Mouse (Mus musculus): ENCODE measurements at regions not wholly inside any gene's neighbourhood (a gene's known extent, or its start where the extent isn't known, plus 50 kb on each side); places are given as distances from the start of the nearest gene placed in this dataset.

GRCm38 (mm10) chr12:65594075-65594474 lies 368.8 kb downstream of the Wdr20rt start:
- no peak for DNase-seq

- no peak for DNase-seq
Observed at GRCm38 (mm10) chr12:65644232-65644631, 418.9 kb downstream of the Wdr20rt start.

GRCm38 (mm10) chr12:65656772-65657171 lies 431.5 kb downstream of the Wdr20rt start:
- DNase-seq = no peak

GRCm38 (mm10) chr12:65671673-65672072 lies 446.4 kb downstream of the Wdr20rt start:
- no peak for DNase-seq

- DNase-seq = no peak
Observed at GRCm38 (mm10) chr12:65673193-65673592, 447.9 kb downstream of the Wdr20rt start.

- no peak for DNase-seq
Observed at GRCm38 (mm10) chr12:65674916-65675660, 449.8 kb downstream of the Wdr20rt start.

- no peak for DNase-seq
Observed at GRCm38 (mm10) chr12:65680335-65680734, 455.0 kb downstream of the Wdr20rt start.

- DNase-seq = no peak
Observed at GRCm38 (mm10) chr12:65681826-65682225, 456.5 kb downstream of the Wdr20rt start.

- no peak for DNase-seq
Observed at GRCm38 (mm10) chr12:65704985-65705384, 479.7 kb downstream of the Wdr20rt start.

- no peak for DNase-seq
Observed at GRCm38 (mm10) chr12:65712304-65712703, 487.0 kb downstream of the Wdr20rt start.

All from cerebellum, adult 9-11 months (tissue).